Mouse (Mus musculus): ENCODE results near the gene Sox6. TPM values are rescaled to one million over a fixed set of nuclear protein-coding genes. Genes with fewer than 3 reads are reported as not detected.

Gene Sox6
- polyA plus RNA-seq, 1 experiment: 3.8 TPM

GRCm38 (mm10) chr7:115422828-115423227 lies 615.8 kb downstream of the Sox6 start:
- DNase-seq (ENCODE audit: low spot score): no peak

- DNase-seq (ENCODE audit: low spot score): no peak
These were observed 617.6 kb downstream of the Sox6 start for GRCm38 (mm10) chr7:115420960-115421359.

Other genes starting within 250 kb of the Sox6 start
- 100 and 101 TPM in 2 replicates for gene 1110004F10Rik, start 601 bp upstream of the Sox6 start, polyA plus RNA-seq (2012; rRNA removed)
- 1.0 and 1.3 TPM in 2 replicates for gene Gm4353, start 45.8 kb upstream of the Sox6 start, polyA plus RNA-seq (2012; rRNA removed)